Mouse (Mus musculus): ENCODE measurements around the gene Hnrnpr. TPM values are rescaled to one million over a fixed set of nuclear protein-coding genes. Genes with fewer than 3 reads are reported as not detected.

Gene Hnrnpr
- 10 to 100 TPM; 91.9 to 99.3 TPM for total RNA-seq (2021)

GRCm38 (mm10) chr4:136310229-136311041 lies at the start of gene Hnrnpr:
Gene Hnrnpr, plus strand, starts transcription at chr4:136310942.
- peak; percentile 100 for DNase-seq

GRCm38 (mm10) chr4:136261912-136262311 lies 48.8 kb upstream of the Hnrnpr start:
- DNase-seq = no peak

GRCm38 (mm10) chr4:136263555-136263954 lies 47.2 kb upstream of the Hnrnpr start:
- no peak for DNase-seq

- no peak for DNase-seq
Measured at GRCm38 (mm10) chr4:136266716-136267343, 43.9 kb upstream of the Hnrnpr start.

GRCm38 (mm10) chr4:136268912-136269311 lies 41.8 kb upstream of the Hnrnpr start:
- no peak for DNase-seq

GRCm38 (mm10) chr4:136270648-136271047 lies 40.1 kb upstream of the Hnrnpr start:
- DNase-seq = peak; percentile 43

GRCm38 (mm10) chr4:136281097-136281496 lies 29.6 kb upstream of the Hnrnpr start:
- no peak for DNase-seq

GRCm38 (mm10) chr4:136281611-136282010 lies 29.1 kb upstream of the Hnrnpr start:
- no peak for DNase-seq

- DNase-seq = peak; percentile 51
Measured at GRCm38 (mm10) chr4:136282621-136283480, 27.9 kb upstream of the Hnrnpr start.

- DNase-seq = no peak
Measured at GRCm38 (mm10) chr4:136283783-136284182, 27.0 kb upstream of the Hnrnpr start.

GRCm38 (mm10) chr4:136284455-136284854 lies 26.3 kb upstream of the Hnrnpr start, which contains the start of gene Zfp46:
Gene Zfp46, plus strand, starts transcription at chr4:136284683.
- peak; percentile 96 for DNase-seq

GRCm38 (mm10) chr4:136284891-136285290 lies 25.9 kb upstream of the Hnrnpr start:
- no peak for DNase-seq

- peak; percentile 94 for DNase-seq
Measured at GRCm38 (mm10) chr4:136285348-136285810, 25.4 kb upstream of the Hnrnpr start.

- peak; percentile 96 for DNase-seq
Measured at GRCm38 (mm10) chr4:136285811-136286371, 24.9 kb upstream of the Hnrnpr start.

- no peak for DNase-seq
Measured at GRCm38 (mm10) chr4:136289918-136290780, 20.6 kb upstream of the Hnrnpr start.

GRCm38 (mm10) chr4:136290781-136291595 lies 19.8 kb upstream of the Hnrnpr start:
- DNase-seq = no peak

GRCm38 (mm10) chr4:136291692-136292091 lies 19.1 kb upstream of the Hnrnpr start:
- DNase-seq = no peak

- DNase-seq = no peak
Measured at GRCm38 (mm10) chr4:136295941-136296340, 14.8 kb upstream of the Hnrnpr start.

GRCm38 (mm10) chr4:136302462-136302861 lies 8.3 kb upstream of the Hnrnpr start:
- DNase-seq = no peak

- DNase-seq = peak; percentile 44
Measured at GRCm38 (mm10) chr4:136304181-136304580, 6.6 kb upstream of the Hnrnpr start.
